Mouse (Mus musculus) ovary, adult 18-20 months (tissue): ENCODE results near the gene Slc39a11.

Source experiments
- DNase-seq: peaks from one replicate; pipeline ENCODE4 v3.0.0; 2022; ENCODE audit warnings: low spot score, mixed read lengths

The Slc39a11 gene

DNA sequence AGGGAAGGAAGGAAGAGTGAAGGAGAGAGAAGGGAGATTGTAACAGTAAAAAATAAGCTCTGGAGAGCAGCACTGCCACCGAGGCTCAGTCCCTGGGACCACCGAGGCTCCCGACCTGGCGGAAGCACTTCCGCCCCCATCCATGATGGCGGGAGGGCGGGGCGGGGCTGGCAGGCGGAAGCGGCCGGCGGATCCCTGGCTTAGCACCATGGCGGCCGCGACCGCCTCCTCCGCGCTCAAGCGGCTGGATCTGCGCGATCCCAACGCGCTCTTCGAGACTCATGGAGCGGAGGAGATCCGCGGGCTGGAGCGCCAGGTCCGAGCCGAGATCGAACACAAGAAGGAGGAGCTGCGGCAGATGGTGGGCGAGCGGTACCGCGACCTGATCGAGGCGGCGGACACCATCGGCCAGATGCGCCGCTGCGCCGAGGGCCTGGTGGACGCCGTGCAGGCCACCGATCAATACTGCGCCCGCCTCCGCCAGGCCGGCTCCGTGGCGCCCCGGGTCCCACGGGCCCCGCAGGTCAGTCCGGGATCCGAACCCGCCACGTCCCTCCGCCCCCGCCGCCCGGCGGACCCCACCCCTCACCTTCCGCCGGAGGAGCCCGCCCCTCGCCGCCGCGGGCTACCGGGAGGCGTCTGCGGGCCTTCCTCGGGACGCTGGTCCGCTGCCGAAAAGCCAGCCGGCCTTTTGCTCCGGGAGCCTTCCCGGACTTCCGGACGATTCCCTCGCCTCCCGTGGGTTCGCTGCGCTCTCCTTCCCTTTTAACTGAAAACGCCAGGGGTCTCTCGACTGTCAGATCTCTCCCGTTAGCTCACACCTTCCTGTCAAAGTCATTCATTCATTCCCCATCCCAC is at the start of gene Slc39a11:
Gene Slc39a11 (minus strand): TSS at position 727 of the 858 bp plus-strand sequence.
- DNase-seq: peak; percentile 28

DNA sequence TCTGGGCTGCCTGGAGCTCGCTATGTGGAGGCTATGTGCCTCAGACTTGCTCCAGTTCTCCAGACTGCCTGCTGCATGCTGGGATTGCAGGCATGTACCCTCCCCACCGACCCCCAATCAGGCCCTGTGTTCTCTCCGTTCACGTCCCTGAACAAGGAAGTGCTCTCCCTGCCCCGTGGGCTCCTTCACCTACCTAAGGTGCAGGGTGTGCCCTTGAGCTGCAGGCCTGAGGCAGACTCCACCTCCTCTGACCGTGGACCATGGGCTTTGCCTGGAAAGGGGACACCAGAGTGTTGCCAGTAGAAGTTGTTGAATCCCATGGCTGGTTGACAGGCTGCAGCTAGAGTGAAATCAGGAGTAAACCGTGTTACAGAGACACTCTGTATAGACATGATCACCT is 49.8 kb upstream of the Slc39a11 start:
- DNase-seq: no peak

DNA sequence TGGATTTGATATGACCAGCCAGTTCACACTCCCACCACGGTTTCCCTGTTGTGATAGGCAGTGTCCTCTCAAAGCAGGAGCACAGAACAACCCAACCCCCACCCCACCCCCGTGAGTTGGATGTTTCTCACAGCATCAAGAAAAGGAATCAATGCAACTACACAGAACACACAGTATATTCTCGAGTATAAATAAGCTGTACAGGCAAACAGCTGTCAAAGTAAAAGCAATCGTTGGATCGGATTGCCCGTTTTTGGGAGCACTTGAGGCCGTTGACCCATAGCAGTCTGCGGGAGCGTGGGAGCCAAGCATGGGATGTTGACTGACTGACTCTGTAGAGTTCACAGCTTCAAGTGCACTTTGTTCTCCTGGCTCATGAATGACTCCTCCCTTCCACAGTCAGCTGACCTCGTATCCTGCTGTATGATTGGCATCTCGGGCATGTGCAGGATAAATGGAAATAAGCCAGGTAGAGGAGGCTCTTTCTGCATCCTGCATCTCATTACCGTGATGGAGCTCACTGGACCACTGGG is 48.2 kb upstream of the Slc39a11 start:
- DNase-seq: no peak

DNA sequence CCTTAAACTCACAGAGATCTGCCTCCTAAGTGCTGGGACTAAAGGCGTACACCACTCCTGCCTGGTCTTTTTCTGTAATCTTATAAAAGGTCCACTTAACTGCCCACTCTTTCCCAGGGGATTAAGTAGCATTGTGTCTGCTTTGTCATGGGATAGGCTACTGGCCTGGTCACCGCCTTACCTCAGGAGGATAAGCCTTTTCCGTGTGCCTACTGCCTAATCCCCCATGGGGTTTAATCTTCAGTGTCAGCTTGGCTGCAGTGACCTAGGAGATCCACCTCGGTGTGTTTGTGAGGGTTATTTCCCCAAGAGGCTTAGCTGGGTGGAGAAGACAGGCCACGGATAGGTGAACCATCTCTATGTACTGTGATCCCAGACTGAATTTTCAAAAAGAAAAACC is 47.7 kb upstream of the Slc39a11 start:
- DNase-seq: no peak

DNA sequence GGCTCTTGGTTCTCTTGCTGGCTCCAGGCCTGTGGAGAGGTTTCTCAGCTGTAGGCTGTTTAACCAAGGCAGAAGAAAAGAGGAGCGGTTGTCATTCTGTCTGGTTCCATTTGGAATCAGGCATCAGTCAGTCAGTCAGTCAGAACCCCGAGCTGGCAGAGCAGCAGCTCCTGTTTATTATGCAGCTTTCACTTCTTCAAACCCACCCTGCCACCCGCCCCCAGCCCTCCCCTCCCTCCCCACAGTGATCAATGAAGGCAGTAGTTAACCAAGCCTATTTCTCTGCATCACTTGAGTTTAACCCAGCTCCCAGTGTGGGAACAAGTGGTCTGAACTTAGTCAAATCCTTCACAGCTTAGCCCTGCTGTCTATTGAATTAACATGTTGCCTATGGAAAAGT is 42.0 kb upstream of the Slc39a11 start:
- DNase-seq: no peak

DNA sequence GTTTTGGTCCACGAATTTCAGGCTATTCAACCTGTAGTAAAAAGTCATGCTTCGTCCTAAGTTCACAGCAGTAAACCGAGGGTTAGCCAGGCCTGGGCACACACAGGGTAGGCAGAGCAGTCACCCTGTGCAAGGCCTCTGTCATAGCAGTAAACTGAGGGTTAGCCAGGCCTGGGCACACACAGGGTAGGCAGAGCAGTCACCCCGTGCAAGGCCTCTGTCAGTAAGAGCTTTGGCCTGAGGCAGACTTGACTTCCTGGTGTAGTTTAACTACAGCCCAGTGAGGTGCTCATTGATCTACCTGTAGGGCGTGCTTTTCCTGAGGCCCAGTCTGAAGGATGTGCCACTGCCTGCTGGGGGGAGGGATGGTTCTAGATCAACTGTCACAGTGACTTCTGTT is 41.4 kb upstream of the Slc39a11 start:
- DNase-seq: no peak

DNA sequence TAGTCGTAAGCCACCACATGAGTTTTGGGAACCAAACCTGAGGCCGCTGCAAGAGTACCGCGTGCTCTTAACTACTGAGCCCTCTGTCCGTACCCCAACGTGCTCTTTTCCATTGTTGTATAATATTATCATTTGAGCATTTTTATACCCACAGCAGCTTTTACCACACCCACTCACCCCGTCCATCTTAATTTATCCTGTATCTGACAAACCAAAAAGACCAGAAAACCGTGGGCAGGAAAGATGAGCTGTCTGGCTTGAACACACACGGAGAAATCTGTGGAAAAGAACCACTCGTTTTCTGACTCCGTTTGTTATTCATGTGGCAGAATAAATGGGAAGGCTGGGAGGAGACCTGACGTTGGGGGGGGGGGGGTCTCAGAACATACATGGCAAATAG is 40.6 kb upstream of the Slc39a11 start:
- no peak for DNase-seq

DNA sequence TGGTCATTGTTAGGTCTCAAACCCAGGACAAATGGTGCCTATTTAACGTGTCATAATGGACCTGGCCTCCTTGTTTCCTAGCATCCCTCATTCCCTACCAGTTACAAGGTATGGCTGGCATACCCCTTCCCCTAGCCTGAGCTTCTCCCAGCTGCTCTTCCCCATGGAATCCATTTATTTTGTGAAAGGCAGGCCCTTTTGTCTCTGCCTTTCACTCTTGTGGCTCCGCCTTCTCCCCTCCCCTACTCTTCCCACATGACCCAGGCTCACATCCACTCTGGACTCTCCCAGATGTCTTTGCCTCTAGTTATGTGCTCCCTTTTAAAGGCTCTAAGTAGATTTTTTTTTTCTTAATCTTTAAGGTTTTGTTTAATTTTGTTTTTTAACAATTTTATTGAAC is 37.2 kb upstream of the Slc39a11 start:
- no peak for DNase-seq

DNA sequence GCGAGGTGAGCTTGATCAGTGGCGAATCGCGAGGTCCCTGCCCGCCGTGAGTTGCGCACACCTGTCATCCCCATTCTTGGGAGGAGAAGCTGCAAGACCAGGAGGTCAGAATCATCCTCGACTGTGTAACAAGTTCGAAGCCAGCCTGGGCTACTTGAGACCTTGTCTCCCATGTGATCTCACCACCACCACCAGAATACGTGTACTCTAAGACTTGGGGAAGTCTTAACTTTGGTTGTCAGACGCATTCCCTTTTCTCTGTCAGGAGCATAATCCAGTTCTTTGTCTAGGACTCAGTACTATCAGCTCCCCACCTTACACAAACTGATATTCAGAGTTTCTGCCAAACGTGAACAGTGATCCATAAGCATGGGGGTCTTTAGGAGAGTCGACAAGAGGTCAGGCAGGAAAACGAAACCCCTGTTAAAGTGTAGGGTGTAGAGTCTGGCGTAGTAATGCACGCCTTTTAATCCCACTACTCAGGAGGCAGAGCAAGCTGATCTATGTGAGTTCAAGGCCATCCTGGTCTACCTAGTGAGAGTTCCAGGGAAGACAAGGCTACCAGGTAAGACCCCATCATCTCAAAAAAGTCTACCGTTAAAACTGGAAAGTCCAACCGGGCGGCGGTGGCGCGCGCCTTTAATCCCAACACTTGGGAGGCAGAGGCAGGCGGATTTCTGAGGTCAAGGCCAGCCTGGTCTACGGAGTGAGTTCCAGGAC is 35.0 kb upstream of the Slc39a11 start:
- DNase-seq: no peak

DNA sequence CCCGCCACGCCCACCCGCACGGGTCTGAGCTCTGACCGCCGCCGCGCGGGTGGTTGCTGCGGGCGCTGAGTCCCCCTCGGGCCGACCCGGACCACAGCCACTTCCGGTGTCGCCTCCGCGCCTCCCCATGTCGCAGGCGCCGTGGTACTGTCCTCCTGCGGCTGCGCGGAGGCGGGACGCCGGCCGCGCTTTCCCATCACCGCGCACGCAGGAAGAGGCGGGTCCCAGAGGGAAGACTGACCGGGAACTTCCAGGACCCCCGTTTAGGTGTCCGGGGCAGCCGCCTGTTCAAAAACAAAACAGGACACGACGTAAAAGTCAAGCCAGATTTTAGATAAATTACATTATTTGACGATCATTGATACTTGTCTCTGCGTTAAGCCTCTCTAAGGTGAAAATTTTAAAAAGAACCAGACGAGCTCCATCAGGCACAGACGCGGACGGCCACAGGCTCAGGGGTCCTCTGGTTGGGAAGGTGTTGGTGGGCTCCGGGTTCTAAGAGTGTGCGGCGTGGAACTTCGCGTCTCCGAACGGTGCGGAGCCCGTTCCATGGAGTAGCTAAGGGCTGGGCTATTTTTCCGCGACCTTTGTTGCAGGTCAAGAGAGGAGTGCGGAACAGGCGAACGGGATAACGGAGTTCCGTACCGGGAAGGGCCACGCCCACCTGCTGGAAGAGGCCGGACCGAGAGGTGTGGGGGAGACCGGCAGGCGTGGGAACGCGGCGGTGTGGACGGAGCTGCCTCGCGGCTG is 34.3 kb upstream of the Slc39a11 start, which contains the start of the genes Fam104a and D11Wsu47e:
Gene Fam104a (minus strand): TSS at position 199 of the 750 bp plus-strand sequence.
Gene D11Wsu47e (plus strand): TSS at position 456 of the 750 bp plus-strand sequence.
- DNase-seq: peak; percentile 93

DNA sequence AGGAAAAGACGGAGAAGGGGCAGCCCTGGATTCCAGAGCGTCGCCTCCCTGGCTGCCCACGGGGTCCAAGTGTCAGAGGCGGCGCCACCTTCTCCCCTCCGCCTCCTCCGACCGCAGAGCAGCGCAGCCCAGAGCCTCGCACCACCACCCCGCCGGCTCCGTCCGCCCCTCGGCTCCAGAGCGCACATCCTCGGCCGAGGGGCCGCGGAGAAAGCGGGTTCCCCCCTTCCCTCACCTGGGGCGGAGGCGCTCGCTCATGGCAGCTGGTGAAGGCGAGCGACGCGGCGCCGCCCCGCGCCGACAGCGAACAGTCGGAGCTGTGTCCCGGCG is 33.7 kb upstream of the Slc39a11 start:
- peak; percentile 12 for DNase-seq

DNA sequence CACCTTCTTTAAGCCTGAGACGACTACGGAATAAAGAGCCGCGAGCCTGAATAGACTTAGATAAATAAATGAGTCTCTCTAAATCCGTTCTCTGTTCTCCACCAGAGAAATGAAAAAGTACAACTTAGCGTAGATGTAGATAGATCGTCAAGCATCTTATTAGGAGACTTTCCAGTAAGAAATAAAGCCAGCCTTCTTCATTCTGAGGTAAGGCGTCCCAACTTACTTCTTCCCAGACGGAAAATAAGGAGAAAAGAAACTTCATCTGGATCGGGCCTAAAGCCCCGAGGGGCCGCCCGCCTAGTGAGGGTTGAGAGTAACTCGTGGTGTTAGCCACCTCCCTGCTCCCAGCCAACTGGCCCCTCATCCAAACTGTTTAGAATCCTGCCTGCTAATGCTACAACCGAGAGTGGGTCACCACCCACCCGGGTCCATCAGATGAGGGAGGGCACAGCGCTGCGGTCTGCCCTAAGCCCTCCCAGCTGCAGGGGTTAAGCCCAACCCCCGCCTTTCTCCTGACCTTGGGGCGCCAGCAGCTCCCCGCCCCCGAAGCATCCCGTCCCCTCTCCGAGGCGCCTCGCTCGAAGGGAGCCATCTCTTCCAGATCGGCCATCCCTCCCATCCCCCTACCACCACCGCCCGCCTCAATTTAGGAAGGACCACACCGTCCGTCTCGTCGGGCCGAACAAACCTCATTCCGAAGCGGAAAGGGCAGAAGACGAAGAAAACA is 33.2 kb upstream of the Slc39a11 start:
- peak; percentile 70 for DNase-seq

DNA sequence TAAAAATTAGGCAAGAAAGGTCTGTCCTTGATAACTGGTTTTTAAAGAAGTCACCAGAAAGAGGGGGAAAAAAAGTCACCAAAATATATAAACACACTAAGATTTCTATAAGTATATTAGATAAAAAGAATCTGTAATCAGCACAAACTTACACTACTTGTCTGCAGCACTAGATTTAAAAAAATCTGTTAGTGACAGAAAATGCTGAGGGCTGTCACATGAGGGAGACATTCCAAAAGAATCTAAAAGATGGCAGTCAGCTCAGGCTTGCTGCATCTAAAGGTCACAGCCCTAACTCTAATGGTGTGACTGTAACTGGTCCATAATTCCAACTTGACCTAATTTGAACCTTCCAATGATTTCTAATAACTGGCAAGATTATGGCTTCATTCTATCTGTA is 32.1 kb upstream of the Slc39a11 start:
- DNase-seq: no peak

DNA sequence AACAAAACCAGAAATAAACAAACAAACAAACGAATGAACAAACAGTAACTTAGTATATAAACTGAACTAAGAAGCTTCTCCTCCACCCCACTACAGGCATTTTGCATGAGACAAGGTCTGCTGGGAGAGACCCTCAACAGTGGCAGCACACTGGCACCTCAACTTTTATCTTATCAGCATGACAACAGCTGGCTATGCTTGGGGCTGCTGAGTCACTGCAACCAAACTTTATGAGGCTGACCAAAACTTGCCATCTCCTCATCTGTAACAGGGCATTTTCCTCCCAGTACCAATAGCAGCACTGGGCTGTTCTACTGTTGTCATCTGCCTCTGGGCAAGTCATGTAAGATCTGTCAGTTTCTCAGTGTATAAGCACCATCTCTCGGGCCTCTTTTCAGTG is 31.1 kb upstream of the Slc39a11 start:
- no peak for DNase-seq

DNA sequence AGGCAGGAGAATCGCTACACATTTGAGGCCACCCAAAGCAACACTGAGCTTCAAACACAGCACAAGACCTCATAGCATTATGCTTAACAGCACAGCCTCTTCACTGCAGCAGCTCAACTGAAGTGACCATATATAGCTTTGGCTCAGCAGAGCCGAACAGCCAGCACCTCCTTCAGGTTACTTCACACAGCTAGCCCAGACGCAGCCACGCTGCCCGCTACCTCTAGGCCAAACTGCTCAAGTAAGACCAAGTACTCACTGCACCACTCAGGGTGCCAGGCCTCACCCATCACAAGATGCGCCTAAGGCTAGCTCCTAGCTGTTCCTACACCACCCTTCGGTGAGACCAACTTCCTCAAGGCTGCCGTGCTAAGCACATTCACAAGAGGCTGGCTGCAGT is 28.5 kb upstream of the Slc39a11 start:
- no peak for DNase-seq

DNA sequence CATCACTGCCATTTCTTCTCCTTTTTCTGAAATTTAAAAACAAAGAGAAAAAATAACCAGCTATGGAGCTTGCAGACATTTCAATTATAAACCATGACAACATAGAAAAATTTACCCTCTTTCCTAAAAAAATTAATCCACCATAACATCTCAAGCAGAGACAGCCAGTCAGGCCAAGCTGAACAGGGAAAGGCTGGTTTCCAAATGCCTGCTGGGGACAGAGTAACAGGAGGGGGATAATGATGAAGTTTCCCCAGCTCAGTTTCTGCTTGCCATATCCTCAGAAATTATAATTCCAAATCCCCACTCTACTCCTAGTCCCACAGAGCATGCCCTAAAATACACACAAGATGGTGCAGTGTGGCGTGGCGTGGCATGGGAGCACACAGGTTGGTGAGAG is 27.5 kb upstream of the Slc39a11 start:
- DNase-seq: no peak

DNA sequence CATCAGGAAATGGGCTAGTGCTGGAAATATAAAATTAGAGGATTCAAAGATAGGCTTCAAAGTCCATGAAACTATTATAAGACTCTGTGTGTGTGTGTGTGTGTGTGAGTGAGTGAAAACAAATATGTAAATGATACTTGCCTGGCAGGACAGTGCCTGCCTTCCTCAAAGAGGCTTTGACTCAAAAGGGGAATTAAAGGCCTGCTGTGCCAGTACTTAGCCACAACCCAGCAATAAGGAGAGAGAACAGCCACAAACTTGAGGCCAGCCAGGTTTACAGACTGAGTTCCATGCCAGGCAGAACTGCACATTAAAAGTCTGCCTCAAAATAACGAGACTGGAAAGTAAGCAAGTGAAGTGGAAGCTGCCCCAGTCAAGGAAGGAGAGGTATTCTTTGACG is 27.0 kb upstream of the Slc39a11 start:
- no peak for DNase-seq

DNA sequence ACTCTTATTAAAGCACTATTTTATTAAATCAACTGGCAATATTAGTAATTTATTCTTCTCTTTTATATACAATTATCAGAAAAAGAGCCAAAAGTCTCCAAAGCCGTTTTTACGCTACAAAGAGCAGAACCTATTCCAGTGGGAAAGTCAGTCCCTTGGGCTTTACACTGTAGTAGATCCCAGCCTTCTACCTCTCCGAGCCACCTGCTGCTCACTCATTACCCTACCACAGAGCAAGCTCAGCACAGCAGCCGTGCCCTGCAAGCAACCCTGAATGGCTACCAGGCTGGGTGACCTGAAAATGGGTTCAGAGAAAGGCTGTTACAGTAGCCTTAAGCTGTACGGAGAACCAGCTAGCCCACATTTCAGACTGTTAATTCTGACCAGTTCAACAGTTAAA is 24.7 kb upstream of the Slc39a11 start:
- no peak for DNase-seq

DNA sequence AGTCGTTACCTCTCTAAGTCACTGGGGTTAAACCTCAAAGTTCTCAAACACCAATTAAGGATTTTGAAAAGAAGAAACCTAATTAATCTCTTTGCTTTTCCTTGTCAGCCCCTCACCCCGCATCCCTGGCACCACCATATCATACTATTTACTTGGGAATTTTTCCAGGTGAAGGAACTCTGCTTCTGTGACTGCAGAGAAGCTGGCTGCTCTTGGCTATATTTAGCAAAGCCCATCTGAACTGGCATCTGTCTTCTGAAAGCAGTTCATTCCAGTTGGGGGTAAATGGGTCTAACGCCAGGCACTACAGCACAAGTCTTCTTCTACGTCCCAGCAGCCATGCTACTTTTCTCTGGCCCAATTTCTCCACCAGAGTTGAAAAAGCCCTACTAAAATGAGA is 23.7 kb upstream of the Slc39a11 start:
- DNase-seq: no peak

DNA sequence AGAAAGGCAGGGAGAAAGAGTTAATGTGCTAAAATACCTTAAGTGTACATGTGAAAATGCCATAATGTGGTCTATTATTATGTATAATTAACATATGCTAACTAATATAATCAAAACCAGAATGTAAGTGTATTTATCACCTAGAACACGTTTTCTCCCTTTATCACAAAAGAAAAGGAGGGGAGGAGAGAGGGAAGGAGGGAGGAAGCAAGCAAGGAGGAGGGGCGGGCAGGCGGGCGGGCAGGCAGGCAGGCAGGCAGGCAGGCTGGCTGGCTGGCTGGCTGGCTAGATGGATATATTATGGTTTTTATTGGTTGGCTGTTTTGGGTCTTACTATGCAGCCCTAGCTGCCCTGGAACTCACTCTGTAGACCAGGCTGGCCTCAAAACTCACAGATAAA is 19.8 kb upstream of the Slc39a11 start:
- no peak for DNase-seq

DNA sequence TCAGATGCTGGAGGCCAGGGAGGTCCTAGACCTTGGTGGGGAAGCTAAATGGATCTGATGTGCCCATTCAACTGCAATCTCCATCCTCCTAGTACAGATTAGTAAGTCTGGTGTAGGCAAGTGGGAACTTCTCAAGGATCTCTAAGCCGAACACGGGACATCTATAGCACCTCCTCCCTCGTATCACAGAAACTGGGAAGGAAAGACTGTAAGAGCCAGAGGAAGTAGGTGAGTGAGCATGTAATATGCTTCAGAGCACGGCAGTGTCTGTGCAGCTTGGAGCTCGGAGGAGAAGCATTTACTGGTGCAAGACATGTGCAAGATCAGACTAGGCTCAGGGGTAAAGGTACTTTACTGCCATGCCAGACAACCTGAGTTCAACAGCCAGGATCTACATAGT is 19.0 kb upstream of the Slc39a11 start:
- DNase-seq: no peak

DNA sequence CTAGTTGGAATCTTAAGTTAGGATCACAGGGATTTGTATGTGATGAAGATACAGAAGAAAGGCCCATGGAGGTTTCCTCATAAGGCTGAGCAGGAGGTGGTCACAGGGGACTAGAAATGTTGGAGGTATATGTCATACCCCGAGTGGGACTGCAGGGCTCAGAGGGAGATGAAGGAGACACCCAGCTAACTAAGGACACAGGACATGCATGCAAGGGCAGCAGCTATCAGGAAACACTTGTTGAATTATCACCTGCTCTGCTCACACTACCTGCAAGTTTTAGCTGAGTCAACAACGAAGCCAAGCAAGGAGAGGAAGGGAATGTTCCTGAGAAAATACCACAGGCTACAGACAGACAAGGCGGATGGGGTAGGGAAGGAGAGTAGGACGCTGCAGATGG is 17.8 kb upstream of the Slc39a11 start:
- no peak for DNase-seq
